Mouse (Mus musculus) CD4-positive, CD25-positive, alpha-beta regulatory T cell, adult 4 months (primary cell): ENCODE results near the gene Cubn. TPM values are rescaled to one million over a fixed set of nuclear protein-coding genes. Genes with fewer than 3 reads are reported as not detected.

Experiments used
- ATAC-seq: one replicate; pipeline ENCODE4 v1.8.0; 2017
- polyA plus RNA-seq, 2 experiments: library from polyadenylated mRNA; unstranded; fragments of 100-300 nt; shearing (Covaris generic); gene quantifications; one replicate each; pipeline ENCODE4 v1.2.1; 2017

Gene Cubn
- polyA plus RNA-seq, 2 experiments from 2014 or later, result 0.09 TPM; not detected in 1

DNA sequence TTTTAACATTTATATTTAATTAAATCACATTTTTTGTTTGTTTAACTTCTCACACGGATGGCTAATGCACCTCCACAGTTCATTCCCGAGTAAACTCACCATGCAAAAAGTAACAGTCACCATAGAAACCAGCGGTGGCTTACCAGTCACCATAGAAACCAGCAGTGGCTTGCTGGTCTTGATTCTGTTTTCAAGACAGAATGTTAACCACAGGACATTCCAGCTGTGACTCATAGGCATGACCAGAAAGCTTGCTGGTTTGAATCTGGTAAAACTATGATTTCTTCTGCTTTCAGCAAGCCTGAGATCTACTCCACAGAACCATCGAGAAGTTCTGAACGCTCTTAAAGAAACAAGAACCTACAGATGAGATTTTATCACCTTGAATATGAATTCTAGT is 84.3 kb downstream of the Cubn start:
- peak; percentile 61 for ATAC-seq

DNA sequence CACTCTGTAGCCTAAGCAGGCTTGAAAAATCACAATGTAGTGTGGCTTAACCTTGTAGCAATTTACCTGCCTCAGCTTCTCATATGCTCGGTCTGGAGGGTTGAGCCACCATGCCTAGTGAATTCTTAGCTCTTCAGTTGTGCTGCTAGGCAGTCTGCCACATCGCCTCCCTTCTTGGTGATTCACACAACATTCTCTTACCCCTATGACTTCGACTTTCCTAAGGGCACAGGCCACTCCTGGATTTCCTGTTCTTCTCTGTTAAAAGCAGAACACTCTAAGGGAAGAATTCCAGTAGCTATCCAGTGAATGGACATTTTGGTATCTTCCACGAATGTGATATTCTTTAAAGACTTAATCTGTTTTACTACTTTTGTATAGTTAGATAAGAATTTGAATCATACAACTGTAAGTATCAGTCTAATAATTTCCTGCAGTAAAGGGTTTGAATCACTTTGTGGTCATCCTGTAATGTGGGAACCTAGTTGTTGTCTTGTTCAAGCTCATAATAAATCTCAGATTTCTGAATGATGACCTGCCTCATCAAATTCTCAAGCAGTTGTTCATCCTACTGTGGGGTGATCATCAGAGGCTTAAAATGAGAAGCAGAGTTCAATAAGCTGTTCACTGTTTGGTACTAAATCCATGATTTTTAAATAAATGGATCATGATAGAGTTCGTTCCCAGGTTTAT is 86.5 kb downstream of the Cubn start:
- ATAC-seq, result no peak

DNA sequence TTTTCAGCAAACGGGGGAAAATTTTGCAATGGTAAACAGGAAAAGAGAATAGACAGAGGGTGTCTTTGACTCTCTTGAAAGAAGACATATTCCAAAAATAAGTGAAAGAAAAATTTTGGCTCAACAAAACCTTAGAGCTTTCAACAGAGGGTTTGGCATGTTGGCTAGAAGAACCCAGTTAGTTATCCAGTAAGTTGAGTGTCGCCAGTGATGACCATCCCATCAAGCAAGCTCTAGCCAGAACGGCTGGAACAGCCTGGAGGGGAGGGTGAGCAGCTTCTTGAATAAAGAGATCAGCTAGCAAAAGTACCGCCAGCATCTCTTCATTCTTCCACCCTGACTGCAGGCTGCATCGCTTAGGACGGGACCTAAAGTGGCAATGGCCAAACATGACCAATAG is 90.8 kb downstream of the Cubn start:
- ATAC-seq, result no peak

DNA sequence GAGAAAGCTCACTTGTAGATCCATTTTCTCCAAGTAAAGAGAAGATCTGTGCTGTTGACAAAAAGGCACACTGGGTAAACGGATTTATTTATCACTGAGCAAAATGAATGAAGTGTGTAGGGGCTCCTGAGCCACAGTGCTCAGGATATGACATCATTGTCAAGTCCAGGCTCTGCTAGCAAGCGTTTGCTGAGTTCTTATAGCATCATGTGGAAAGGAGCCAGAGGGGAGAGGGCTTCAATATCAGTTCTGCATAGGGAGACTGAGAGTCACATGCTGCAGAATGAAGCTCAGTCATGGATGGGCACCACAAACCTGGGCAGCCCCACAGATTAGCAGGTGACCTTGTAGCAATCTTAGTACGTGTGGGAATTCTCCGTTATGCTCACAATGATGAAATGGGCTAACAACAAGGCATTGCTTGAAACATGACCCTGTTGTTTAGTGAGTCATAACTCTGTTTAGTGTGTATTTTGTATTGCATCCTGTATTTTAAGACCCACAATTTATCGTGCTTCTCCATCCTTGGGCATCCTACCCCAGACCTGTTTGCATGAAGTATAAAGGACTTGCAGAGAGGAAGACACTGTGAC is 92.0 kb downstream of the Cubn start:
- ATAC-seq, result no peak

DNA sequence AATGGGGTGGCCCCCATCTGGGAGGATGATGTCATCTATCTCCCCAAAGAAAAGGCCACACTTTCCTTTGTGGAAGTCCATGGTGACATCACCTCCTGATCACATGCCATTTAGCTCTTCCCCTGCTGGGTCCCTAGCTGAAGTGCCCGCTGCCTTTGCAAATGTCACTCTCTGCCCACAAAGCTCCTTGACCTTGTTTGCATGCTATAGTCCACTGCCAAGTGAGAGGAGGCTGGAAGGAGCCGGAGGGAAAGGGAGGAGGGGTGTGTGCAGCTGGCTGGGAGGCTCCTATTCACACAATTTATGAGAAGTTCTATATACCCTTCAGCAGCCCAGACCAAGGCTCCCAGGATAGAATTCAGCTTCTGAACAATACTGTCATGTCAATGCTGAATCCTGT is 92.7 kb downstream of the Cubn start:
- ATAC-seq, result no peak

DNA sequence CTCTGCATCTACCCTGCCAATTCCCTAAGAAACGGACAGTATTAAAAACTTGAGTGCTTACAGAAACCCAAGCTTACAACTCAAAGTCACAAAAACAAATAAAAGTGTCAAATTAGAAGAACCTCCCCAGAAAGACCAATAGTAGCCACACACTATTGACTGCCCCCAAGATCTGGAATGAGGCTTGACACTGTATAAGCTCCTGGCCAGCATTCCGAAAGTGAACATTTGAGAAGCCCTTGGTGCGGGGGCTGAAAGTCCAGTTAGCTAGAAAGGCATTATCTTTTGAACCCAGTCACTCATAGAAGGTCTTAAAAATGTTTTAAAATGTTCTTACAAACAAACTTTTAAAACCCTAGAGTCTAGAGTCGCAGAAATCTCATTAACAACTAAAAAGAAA is 93.1 kb downstream of the Cubn start:
- no peak for ATAC-seq

DNA sequence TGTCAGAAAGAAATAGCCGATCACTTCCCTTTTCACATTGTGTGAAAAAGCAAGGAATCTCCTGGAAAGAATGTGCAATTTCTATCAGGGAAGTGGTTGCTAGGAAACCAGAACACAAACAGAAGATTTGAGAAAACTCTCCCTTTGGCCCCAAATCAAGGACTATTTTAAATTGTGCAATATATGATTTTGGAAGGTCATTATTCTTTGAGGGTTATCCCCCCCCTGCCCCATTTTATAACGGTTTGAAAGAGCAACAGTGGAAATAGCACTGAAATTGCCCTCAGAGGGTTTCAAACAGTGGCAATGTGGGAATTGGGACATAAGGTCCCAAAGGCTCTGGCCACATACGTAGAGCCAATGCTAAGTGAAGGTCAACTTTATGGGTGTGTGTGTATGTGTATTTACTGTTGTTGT is 95.5 kb downstream of the Cubn start:
- ATAC-seq, result no peak

DNA sequence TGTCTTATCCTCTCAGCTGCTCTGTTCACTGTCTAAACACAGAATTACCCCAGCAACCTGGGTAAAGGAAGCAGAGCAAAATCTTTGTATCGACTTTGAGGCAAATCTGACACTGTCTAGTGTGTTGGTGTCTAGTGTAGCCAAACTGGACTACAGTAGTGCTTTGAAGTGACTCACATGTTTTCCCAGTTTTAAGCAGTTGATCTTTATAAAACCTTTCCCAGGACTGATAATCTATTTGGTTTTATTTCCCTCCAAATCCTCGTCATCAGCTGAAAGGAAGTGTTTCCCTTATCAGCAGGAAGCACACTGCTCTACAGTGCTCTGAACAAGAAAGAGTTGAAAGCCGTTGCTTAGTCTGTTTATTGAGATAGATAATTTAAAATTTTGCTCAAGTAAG is 100.6 kb downstream of the Cubn start:
- peak; percentile 74 for ATAC-seq

DNA sequence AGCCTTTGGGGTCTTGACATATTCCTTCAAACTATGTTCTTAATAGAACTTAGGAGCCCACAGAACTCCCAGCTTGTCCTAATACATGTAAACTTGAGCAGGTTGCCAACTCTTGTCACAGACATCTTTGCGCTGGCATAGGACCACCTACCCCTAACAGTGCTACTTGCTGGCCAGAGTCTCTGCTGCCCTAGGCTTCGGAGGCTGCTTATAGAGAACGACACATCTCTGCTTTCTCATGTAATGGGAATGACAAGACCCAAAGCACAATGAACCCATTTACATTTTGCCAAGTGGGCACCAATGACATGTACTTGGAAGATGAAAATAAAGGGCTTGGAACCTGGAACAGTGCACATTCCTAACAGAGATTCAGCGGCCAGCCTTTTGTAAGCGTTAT is 105.0 kb downstream of the Cubn start:
- no peak for ATAC-seq

DNA sequence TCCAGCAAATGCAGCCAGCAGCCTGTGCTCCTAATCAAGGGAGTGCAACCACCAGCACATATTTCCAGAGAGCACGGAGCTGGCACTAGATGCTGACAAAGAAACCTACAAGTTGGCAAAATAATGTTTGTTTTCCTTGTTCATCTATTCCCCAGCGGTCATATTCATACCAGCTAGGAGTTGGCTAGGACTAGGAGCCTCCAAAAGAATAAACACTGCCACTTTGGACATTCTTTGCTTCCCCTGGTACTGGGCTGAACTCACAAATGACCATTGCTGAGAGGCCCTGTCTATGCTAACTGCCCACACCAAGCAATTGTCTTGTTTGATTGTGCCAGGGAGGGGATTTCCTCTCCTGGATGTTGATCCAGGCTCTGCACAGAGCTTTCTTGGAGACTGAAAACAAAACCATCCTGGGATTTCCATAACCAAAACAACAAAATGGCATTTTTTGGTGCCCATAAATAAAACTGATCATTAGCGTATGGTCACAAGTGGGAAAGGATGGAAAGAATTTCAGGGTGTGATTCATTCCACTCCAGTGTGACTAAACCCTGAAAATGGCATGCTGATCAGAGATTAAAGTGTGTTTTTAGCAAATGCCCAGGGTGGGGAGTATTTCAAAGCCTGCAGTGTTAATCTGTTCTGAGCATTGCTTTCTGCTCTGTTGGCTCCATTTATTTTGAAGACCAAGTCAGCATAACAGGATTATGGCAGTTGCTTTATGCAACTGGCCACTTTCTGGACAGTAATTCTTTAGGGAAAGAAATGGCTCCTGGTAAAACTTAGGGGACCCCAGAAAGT is 105.9 kb downstream of the Cubn start:
- no peak for ATAC-seq

DNA sequence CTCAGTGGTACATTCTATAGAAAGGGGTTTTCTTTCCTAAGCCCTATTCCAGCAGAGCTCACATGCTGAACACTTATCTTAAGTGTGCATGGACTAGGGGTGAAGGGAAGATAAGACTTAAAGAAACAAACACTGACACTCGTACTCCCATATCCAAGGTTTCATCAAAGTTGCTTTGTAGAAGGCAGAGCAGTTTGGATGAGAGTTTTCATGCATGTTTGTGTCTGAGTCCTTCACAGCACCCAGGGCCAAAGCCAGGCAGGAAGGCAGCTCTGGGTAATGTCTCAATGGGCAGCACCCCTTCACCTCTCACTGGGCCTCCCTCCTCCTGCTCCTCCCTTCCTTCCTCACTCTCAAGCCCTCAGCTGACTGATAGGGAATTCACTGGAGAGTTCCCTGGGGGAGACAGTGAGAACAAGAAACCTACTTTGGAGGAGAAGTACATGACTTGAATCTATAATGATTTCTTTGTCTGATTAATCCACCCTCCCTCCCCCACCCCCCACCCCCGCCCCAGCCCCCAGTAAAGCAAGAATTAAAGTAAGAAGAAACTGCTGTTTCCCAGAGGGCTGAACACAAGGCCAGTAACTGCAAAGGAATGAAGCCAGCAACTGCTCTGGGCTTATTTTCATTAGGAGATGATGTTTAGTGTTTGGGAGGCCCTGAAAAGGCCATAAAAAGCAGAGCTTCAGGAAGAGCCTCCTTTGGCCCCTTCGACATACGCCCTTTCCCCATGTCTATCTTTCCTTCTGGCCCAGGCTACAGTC is 106.7 kb downstream of the Cubn start:
- ATAC-seq, result no peak

DNA sequence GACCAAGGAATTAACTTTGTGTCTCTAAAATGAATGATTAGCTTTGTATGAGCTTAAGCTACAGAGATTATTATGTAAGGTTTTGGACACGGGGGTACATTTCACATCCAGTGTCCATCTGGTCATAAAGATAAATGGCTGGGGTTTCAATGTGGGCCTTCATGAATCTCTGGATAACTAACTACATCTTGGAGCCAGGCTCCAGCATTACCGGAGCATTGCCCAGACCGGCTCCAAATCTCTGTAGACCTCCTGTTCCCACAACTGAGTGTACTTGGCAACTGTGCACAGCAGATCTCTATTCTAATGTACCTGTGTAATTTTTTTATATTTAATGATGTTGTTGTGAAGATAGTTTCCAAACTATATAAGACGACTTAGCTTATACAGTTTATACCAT is 115.4 kb downstream of the Cubn start:
- no peak for ATAC-seq

DNA sequence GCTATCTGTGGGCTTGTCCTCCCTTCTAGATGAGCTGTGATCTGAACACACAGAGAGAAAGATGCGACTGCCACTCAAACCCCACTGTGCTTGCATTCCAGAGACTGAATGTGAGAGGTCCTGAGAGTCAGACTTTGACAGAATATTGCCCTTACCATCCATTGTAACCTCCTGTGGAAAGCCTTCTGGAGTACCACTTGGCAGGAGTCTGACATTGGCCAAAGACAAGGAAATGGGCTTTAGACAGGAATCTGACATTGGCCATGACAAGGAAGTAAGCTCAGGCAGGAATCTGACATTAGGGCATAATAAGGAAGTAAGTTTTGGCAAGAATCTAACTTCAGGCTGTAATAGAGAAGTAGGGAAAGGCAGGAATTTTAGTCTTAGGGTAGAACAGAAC is 118.3 kb downstream of the Cubn start:
- ATAC-seq, result no peak

DNA sequence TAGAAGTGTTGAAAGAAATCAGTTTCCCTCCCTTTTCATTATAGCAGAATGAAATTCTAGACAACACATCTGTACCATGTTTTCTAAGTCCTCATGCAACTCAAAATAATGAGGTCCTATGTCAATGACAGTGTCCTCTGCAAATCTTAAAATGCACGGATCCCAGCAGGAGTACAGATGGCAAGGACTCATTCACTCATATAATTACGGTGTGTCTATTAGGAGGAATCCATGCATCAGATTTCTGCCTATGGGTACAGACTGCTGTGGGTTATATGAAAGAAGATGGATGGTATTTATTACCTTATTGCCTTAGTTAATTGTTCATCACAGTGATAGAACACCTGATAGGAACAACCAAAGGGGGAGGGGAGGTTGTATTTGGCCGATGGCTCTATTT is 118.8 kb downstream of the Cubn start:
- no peak for ATAC-seq

DNA sequence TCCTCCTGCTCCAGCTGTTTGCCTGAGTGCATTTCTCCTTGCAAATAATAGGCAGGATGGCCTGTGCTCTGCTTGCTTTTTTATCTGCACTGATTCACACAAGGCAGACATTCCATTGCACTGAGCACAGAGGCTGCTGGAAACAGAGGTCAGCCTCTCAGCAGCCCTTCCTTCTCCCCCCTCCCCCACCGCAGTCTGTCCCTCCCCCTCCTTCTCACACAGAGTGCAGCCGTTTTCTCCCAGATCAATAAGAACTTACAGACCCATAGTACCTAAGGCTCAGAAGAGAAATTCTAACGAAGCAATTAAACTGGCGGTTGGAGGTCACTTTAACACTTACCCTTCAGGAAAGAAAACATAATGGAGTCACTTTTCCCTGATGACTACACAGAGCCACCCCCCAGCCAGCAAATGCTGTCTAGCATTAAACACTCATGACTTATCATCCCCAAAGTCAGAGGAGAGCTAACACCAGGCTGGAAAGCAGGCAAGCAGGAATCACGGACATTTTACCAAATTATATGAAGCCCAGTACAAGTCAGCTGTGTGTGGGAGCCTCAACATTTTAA is 119.3 kb downstream of the Cubn start:
- no peak for ATAC-seq

DNA sequence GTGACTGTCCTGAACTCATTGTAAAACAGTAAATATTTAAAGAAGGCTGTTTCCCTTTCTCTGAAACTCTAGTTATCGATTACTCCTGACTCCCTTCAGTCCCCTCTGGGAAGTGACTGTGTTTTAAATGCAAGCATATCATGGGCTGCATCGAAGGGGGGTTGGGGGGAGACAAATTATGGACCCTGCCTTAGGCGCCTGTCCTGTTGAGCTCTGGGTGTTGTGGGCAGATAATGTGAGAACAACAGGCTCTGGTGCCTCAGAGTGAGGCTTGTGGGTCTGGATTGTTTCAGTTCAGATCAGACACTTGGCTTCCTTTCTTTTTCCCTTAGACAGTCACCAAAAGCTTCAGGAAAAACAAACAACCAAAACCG is 119.8 kb downstream of the Cubn start:
- ATAC-seq, result no peak

DNA sequence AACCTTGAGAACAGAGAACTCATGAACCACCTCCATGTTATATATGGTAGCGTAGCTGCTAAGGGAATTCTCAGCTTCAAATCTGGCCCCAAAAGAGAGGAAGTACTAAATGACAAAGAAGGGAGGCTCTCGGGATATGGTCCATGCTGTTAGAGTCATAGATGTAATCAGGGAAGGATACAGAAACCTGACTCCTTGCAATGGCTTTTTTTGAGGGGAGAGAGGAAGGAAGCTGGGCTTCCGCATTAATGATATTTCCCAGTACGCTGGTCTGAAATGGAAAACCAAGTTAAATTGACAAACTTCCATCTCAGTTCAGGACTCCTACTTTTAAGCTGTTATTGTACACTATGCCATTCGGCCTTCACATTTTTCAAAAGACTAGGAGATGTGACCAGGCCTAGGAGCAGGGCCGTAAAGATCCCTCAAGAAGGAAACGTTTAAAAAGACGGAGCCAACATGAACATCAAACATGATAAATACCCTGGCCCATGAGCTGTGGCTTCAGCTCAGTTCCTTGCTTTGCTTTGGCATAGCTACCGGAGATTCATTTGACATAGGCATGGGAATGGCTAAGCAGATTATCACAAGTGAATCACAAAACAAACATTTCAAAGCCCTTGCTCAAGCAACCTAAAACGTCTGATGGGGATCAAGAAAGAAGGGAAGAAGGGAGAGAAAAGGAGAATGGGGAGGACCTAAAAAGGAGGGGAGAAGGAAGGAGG is 120.4 kb downstream of the Cubn start:
- no peak for ATAC-seq

DNA sequence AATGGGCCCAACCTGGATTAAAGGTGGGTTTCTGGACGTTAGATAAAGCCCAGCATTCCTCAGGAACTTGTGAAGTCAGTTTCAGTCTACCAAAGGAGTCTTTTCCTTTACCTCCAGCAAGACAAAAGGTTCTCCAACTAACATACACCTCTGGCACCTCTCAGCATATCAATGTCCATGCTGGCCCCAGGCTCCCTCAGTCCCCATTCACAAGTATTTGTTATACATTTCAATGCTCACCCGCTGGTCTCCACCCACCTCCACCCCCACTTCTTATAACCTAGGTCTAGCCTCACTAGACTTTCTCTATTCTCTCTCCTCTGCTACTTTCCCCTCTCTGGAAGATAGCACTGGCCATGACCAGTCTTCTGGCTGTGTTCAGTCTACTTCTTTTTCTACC is 121.1 kb downstream of the Cubn start:
- ATAC-seq, result no peak

DNA sequence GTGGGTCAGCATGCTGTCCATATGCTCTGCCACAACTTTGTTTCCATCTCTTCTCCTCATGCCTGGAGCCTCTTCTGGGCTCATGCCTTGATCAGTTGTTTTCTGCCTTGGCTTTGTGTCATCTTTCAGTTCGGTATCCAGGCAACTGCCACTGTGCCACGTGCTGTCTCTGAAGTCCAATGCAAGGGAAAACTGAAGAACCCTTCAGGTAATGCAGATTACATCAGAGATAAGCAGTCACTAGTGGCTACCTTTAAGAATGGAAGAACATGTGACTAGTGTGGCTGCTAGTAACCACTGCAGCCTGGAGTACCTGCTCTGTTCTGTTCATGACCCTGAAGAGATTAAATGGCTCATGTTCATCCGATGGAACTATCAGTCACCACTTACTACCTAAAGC is 123.1 kb downstream of the Cubn start:
- ATAC-seq, result no peak

DNA sequence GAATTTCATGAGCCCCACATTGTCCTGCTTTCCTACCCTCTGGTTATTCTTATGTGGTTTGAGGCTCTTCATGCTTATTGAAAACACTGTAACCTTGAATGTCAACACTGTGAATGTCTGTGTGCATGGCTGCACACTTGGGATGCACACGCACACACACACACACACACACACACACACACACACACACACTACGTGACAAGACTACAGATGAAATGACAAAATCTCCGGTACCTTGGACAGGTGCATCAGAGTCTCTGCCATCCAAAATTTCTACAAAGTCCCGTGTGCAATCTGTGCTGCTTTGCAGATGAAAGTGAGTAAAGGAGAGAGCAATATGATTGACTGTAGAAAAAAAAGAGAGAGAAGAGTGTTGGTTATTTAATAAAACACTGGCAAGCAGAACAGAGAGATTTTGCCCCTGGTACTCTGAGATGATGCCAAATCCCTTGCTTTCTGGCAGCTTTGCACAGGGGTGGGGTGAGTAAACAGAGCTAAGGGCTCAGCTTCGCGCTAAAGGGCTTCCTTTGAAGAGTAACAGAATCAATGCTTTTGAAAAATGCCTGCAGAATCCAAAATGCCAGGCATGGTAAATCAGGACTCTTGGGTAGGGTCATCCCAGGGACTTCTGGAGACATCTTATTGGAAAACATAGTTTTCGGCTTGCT is 133.6 kb downstream of the Cubn start:
- no peak for ATAC-seq

DNA sequence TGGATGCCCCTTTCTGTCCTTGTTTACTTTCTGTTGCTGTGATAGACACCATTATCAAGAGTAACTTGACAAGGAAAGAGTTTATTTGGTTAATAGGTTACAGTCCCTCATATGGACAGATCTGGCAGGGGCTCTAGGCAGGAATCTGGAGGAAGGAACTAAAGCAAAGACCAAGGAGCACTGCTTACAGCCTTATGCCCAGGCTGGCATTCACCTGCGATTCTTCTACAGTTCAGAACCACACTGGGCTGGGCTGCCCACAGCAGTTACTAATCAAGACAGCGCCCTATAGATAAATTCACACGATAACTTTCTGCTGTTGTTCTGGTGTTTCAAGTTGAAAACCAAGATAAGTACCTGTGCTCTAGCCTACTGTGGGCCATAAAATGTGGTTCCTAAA is 138.8 kb downstream of the Cubn start:
- no peak for ATAC-seq
